Mouse (Mus musculus) central nervous system, embryonic 18 days (tissue): Measurements from ENCODE around the gene Tmem69. TPM values are rescaled to one million over a fixed set of nuclear protein-coding genes. Genes with fewer than 3 reads are reported as not detected.

Source experiments
- polyA plus RNA-seq: library from polyadenylated mRNA; depleted of rRNA; stranded (reverse); fragments of >200 nt; gene quantifications from 2 replicates; pipeline ENCODE4 v1.2.3, GENCODE M21; 2012; rRNA removed

The Tmem69 gene
- 9.9 and 10.9 TPM in 2 replicates for polyA plus RNA-seq

GRCm38 (mm10) chr4:116555413-116556300 lies at the start of gene Tmem69:
TSS of gene Tmem69 (minus strand) at chr4:116555936.

GRCm38 (mm10) chr4:116596379-116596778 lies 40.6 kb upstream of the Tmem69 start, which contains the start of gene Ccdc17:
TSS of gene Ccdc17 (plus strand) at chr4:116596654.

GRCm38 (mm10) chr4:116557306-116558121 lies 1.8 kb upstream of the Tmem69 start, which contains the start of gene Gpbp1l1:
TSS of gene Gpbp1l1 (plus strand) at chr4:116557658.

GRCm38 (mm10) chr4:116507425-116508218 lies 48.1 kb downstream of the Tmem69 start, which contains the start of gene Ipp:
TSS of gene Ipp (plus strand) at chr4:116507549.

Other genes starting within 250 kb of the Tmem69 start
- 134 and 146 TPM in 2 replicates for gene Mast2, start 91.8 kb downstream of the Tmem69 start, polyA plus RNA-seq
- gene Ipp, start 48.4 kb downstream of the Tmem69 start, polyA plus RNA-seq = 7.5 and 7.7 TPM in 2 replicates
- 25.9 and 29.3 TPM in 2 replicates for gene Gpbp1l1, start 1.7 kb upstream of the Tmem69 start, polyA plus RNA-seq
- 3.5 and 3.7 TPM in 2 replicates for gene Ccdc17, start 40.7 kb upstream of the Tmem69 start, polyA plus RNA-seq
- gene Nasp, start 72.0 kb upstream of the Tmem69 start, polyA plus RNA-seq = 105 and 116 TPM in 2 replicates
- gene Akr1a1, start 95.7 kb upstream of the Tmem69 start, polyA plus RNA-seq = 665 and 713 TPM in 2 replicates
- gene Prdx1, start 129.6 kb upstream of the Tmem69 start, polyA plus RNA-seq = 188 and 214 TPM in 2 replicates
- gene Mmachc, start 152.5 kb upstream of the Tmem69 start, polyA plus RNA-seq = 18.5 and 18.6 TPM in 2 replicates
- 17.7 and 21.4 TPM in 2 replicates for gene Ccdc163, start 152.6 kb upstream of the Tmem69 start, polyA plus RNA-seq
- gene Tesk2, start 165.0 kb upstream of the Tmem69 start, polyA plus RNA-seq = 1.8 and 2.2 TPM in 2 replicates